Mouse (Mus musculus) telencephalon, adult 2 months (tissue): ENCODE results near the gene Ccnd2.

ENCODE experiments used
- DNase-seq: peaks from one replicate; pipeline ENCODE4 v3.0.0-alpha.2; 2011; ENCODE audit warnings: low read depth, low spot score

Gene Ccnd2

GRCm38 (mm10) chr6:127108368-127109060, 43.5 kb downstream of the Ccnd2 start:
- DNase-seq: no peak

GRCm38 (mm10) chr6:127107413-127107812, 44.6 kb downstream of the Ccnd2 start:
- DNase-seq: no peak

GRCm38 (mm10) chr6:127106726-127107125, 45.3 kb downstream of the Ccnd2 start:
- DNase-seq: no peak

- no peak for DNase-seq
These were observed 45.8 kb downstream of the Ccnd2 start for GRCm38 (mm10) chr6:127106189-127106588.

- no peak for DNase-seq
These were observed 46.9 kb downstream of the Ccnd2 start for GRCm38 (mm10) chr6:127105107-127105506.

GRCm38 (mm10) chr6:127104396-127105029, 47.5 kb downstream of the Ccnd2 start:
- DNase-seq: no peak

GRCm38 (mm10) chr6:127103506-127104275, 48.3 kb downstream of the Ccnd2 start:
- no peak for DNase-seq

GRCm38 (mm10) chr6:127094565-127094964, 57.4 kb downstream of the Ccnd2 start:
- no peak for DNase-seq

- DNase-seq: no peak
These were observed 65.3 kb downstream of the Ccnd2 start for GRCm38 (mm10) chr6:127086739-127087138.

- no peak for DNase-seq
These were observed 70.2 kb downstream of the Ccnd2 start for GRCm38 (mm10) chr6:127081820-127082219.

- DNase-seq: peak; percentile 84
These were observed 71.9 kb downstream of the Ccnd2 start for GRCm38 (mm10) chr6:127079867-127080731.
